Mouse (Mus musculus): ENCODE measurements at regions not wholly inside any gene's neighbourhood (a gene's known extent, or its start where the extent isn't known, plus 50 kb on each side); places are given as distances from the start of the nearest gene placed in this dataset.

DNA sequence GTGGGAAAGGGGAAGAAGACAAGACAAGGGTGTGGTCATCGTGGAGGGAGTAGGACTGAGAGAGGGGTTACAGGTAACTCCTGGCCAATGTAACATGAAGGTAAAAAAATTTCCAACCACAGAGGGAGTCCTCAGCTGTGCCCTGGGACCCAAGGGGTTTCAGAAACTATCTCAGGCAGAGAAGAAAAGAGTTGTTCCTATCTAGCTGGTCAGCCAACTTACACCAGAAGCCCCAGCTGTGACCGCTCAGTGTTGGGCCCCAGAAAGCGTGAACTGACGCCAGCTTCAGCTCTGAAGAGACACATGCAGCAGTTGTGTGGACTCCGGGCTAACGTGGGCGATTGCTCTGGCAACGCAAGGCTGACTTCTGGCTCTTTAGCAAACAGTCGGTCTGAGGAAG lies 52.2 kb downstream of the Rhob start:
- Histone ChIP-seq H3K36me3 (ENCODE audit: poor library complexity, severe bottlenecking) (no peaks in the 10 kb centered on the region), H3K9ac (no peak overlapping the region), H3K4me2 (no peak overlapping the region), H3K4me3 (no peak overlapping the region), H3K27ac (no peak overlapping the region), H3K27me3 (no peaks in the 10 kb centered on the region), H3K9me3 (replicated peaks) (no peaks in the 10 kb centered on the region), H3K4me1 (peaks cover 7% of the 10 kb centered on the region; the same call in 1 of the 2 replicates)
- ATAC-seq, result no peak
- WGBS, result 88% methylated on average over 9 of the region's 9 CpGs

DNA sequence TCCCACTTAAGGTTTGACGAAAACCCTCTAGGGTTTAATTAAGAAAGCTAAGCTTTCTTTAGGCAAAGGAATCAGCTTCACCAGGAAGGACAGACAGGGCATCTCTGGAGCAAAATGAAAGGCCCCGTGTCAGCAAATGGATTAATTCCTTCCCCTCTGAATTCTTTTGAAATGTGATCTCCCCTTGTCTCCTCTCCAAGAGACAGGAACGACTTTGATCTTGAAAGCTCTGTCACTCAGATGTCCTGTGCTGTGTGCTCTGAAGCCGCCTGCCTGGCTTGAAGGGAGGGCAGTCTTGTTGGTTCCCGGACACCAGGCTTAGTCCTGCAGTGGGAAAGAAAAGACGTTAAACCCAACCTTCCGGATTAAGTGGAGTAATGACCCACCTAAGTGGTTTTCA lies 52.8 kb downstream of the Rhob start:
- no peak for ATAC-seq
- no peaks in the 10 kb centered on the region for H3K27me3 ChIP-seq
- H3K36me3 ChIP-seq (ENCODE audit: poor library complexity, severe bottlenecking), result no peaks in the 10 kb centered on the region

DNA sequence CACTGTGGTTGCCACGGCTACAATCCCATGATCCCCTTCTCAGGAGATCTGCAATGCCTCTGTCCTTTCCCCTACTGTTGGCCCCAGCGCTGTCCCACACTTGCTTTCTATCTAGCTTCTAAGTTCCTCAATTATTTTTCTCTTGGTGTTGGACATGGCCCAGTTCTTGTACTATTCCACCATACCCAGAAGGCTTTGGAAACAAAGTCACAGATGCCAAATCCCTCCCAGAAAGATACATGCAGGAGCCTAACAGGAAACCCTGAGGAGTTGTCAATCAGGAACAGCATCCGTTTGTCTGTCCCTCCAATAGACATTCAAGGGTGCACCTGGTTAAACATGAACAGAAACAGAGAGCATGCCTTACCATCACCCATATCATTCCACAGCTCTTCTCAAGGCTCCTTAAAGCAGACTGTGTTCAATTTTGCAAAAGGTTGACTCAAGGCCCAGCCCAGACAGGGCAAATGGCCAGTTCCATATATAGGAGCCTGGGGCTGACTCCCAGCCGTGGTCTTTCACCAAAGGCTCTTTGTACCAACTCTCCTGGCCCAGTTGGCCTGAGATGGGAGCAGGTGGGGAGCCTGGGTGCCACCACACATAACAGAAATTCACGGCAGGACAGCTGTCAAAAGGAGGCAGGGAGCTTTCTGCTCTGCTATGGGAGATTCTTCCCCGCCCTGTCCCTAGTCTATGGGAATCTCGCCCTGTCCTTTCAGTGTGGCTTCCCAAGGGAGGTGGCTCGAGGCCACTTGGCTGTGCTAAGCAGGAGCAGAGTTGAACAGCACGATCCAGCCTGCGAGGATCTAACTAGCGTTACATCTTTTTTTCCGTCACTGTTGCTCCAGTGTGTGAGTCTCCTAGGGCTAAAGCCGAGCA lies 54.6 kb downstream of the Rhob start:
- H3K27ac ChIP-seq, result no peak overlapping the region
- H3K9ac ChIP-seq, result no peak overlapping the region
- H3K4me2 ChIP-seq, result no peak overlapping the region
- no peaks in the 10 kb centered on the region for H3K9me3 ChIP-seq (replicated peaks)
- no peaks in the 10 kb centered on the region for H3K36me3 ChIP-seq (ENCODE audit: poor library complexity, severe bottlenecking)
- WGBS, result 84% methylated on average over 13 of the region's 13 CpGs
- no peaks in the 10 kb centered on the region for H3K27me3 ChIP-seq
- no peak for ATAC-seq
- H3K4me3 ChIP-seq, result no peak overlapping the region
- no peaks in the 10 kb centered on the region for H3K4me1 ChIP-seq

More for the DNA sequence above, 52.8 kb downstream of the Rhob start:
- Histone ChIP-seq H3K4me1 (peaks cover 3% of the 10 kb centered on the region; the same call in 1 of the 2 replicates), H3K4me3 (no peak overlapping the region), H3K9me3 (replicated peaks) (no peaks in the 10 kb centered on the region), H3K9ac (no peak overlapping the region), H3K27ac (no peak overlapping the region), H3K4me2 (no peak overlapping the region)
- WGBS, result 9% methylated on average over 7 of the region's 7 CpGs

DNA sequence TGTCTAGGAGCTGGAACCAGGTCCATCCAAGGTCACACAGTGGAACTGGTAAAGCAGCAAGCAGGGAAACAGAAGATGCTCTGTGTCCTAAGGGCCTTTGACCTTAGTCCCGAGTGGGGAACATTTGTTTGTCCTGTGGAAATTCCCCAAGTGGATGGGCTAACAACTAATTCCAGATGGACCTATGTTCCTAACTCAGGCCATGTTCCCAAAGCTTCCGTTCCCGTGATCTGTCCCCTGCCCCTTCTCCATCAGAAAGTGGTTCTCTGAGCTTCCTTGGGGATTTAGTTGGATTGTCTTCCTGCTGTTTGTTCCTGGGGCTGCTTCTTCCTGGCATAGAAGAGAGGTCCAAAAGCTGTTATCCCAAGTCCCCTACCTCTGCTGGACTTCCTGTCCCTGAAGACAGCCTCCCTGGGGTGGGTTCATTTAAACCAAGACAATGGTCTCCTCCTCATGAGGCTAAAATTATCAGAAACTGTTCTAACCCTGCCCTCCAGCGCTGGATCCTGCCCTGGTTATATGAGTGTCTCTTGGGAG lies 55.8 kb downstream of the Rhob start:
- Histone ChIP-seq H3K9ac (no peak overlapping the region), H3K4me3 (no peak overlapping the region)
- ATAC-seq, result no peak

DNA sequence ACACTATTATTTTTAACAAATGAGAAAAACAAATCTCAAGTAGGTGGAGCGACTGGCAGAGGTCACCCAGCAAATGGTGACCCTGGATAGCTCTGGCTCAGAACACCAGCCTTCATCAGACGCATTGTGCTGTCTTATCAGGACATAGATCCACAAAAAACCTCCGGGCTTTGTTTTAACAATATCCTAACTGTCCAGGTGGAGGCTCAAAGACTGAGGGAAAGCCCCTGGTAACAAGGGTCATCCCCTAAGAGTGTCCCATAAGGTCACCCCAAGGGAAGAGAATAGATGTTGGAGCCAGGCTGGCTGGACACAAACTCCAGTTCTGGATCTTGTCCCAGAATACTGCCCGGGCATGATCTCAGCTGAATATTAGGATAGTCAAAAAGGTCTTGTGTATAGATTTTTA lies 56.6 kb downstream of the Rhob start:
- no peak for ATAC-seq
- no peak overlapping the region for H3K27ac ChIP-seq
- H3K27me3 ChIP-seq, result no peaks in the 10 kb centered on the region
- no peak overlapping the region for H3K4me3 ChIP-seq
- WGBS, result 82% methylated on average over 4 of the region's 4 CpGs
- no peak overlapping the region for H3K4me2 ChIP-seq
- no peaks in the 10 kb centered on the region for H3K4me1 ChIP-seq
- H3K9me3 ChIP-seq (replicated peaks), result no peaks in the 10 kb centered on the region
- H3K9ac ChIP-seq, result no peak overlapping the region
- no peaks in the 10 kb centered on the region for H3K36me3 ChIP-seq (ENCODE audit: poor library complexity, severe bottlenecking)

More for the DNA sequence above, 55.8 kb downstream of the Rhob start:
- Histone ChIP-seq H3K9me3 (replicated peaks) (no peaks in the 10 kb centered on the region), H3K27ac (no peak overlapping the region), H3K36me3 (ENCODE audit: poor library complexity, severe bottlenecking) (no peaks in the 10 kb centered on the region), H3K27me3 (no peaks in the 10 kb centered on the region), H3K4me1 (no peaks in the 10 kb centered on the region), H3K4me2 (no peak overlapping the region)
- WGBS, result 78% methylated on average over 4 of the region's 4 CpGs

DNA sequence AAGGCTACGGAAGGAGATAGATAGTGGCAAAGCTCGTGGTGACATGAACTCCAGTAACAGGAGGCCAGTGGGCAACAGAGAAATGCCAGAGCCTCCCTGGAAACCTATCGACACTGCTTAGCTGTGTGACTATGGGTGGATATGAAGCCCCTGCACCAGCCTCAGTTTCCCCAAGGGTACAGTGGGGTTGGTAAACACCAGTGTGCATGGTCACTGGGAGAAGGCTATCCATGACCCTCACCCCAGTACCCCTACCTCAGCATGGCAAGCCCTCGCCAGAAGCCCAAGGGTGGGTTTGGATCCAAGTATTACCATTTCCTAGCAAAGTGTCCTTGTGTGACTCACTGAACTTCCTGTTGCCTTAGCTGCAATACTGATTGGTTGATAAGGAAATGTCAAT lies 58.5 kb downstream of the Rhob start:
- ATAC-seq, result no peak
- H3K36me3 ChIP-seq (ENCODE audit: poor library complexity, severe bottlenecking), result no peaks in the 10 kb centered on the region
- no peaks in the 10 kb centered on the region for H3K9me3 ChIP-seq (replicated peaks)
- H3K27me3 ChIP-seq, result no peaks in the 10 kb centered on the region
- 94% methylated on average over 4 of the region's 4 CpGs for WGBS
- H3K27ac ChIP-seq, result no peak overlapping the region
- H3K9ac ChIP-seq, result no peak overlapping the region
- no peak overlapping the region for H3K4me2 ChIP-seq
- H3K4me3 ChIP-seq, result no peak overlapping the region
- no peaks in the 10 kb centered on the region; the same call in 1 of the 2 replicates for H3K4me1 ChIP-seq

DNA sequence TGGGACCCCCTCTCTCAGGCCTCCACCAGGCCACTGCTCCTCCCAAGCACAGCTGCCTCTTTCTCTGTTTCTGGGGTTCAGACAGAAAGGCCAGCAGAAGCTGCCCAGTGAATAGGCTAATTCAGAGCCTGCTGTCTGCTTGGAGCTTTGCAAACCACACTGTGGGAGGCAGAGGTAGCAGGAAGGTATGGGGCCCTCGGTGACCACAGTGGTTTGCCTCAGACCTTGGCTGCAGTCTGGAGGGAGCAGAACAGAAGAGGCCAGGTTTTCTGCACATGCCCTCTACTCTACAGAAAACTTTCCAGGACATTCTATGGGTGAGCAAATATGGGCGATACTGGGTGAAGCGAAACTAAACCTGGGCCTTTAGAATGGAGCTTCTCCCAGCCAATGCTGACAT lies 59.4 kb downstream of the Rhob start:
- 81% methylated on average over 3 of the region's 3 CpGs for WGBS

DNA sequence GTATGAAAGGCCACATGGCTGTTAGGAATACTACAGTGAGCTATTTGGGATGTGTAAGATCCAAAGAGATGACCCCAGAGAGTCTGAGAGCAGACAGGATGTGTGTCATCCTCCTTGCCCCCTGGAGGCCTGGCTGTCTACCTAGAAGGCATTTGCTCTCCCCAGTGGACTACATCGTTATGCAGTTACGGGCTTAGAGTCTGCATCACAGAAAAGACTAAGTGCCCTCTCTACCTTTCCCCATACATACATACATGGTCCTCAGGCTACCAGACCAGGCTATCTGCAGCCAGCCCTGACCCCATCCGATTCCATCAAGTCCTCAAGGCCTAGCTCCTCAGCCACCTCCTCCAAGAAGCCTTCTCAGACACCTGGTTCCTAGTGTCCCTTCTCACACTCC lies 59.9 kb downstream of the Rhob start:
- no peaks in the 10 kb centered on the region for H3K9me3 ChIP-seq (replicated peaks)
- WGBS, result 79% methylated on average over 3 of the region's 3 CpGs

More for the DNA sequence above, 59.4 kb downstream of the Rhob start:
- Histone ChIP-seq H3K27me3 (no peaks in the 10 kb centered on the region), H3K9me3 (replicated peaks) (no peaks in the 10 kb centered on the region), H3K4me2 (no peak overlapping the region), H3K4me3 (no peak overlapping the region), H3K36me3 (ENCODE audit: poor library complexity, severe bottlenecking) (no peaks in the 10 kb centered on the region), H3K27ac (no peak overlapping the region), H3K4me1 (no peaks in the 10 kb centered on the region; the same call in 1 of the 2 replicates), H3K9ac (no peak overlapping the region)
- no peak for ATAC-seq

DNA sequence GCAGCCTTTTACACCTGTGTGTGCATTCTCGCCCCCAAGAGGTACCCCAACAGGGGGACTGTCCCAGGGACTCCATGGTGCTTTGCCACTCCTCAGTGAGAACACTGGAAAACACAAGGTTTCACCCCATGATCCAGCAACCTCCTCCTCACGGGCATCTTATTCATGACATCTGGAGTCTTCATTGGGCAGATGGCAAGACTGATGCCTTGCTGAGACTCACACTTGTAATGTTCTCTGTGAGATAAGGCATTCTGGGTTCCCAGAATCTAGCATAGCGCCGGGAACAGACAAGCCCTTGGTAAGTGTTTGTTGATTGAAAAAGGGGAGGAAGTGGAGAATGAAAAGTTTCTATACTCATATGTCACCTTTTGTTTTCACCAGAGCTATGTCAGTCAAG lies 60.3 kb downstream of the Rhob start:
- H3K27ac ChIP-seq, result no peak overlapping the region
- H3K27me3 ChIP-seq, result no peaks in the 10 kb centered on the region
- no peak overlapping the region for H3K4me2 ChIP-seq
- H3K36me3 ChIP-seq (ENCODE audit: poor library complexity, severe bottlenecking), result no peaks in the 10 kb centered on the region
- H3K4me3 ChIP-seq, result no peak overlapping the region
- H3K9me3 ChIP-seq (replicated peaks), result no peaks in the 10 kb centered on the region
- no peak overlapping the region for H3K9ac ChIP-seq
- no peaks in the 10 kb centered on the region; the same call in 1 of the 2 replicates for H3K4me1 ChIP-seq
- WGBS, result 72% methylated on average over 4 of the region's 4 CpGs
- no peak for ATAC-seq

More for the DNA sequence above, 59.9 kb downstream of the Rhob start:
- Histone ChIP-seq H3K4me1 (no peaks in the 10 kb centered on the region; the same call in 1 of the 2 replicates), H3K4me2 (no peak overlapping the region), H3K27me3 (no peaks in the 10 kb centered on the region), H3K27ac (no peak overlapping the region), H3K36me3 (ENCODE audit: poor library complexity, severe bottlenecking) (no peaks in the 10 kb centered on the region), H3K4me3 (no peak overlapping the region), H3K9ac (no peak overlapping the region)
- ATAC-seq, result no peak

DNA sequence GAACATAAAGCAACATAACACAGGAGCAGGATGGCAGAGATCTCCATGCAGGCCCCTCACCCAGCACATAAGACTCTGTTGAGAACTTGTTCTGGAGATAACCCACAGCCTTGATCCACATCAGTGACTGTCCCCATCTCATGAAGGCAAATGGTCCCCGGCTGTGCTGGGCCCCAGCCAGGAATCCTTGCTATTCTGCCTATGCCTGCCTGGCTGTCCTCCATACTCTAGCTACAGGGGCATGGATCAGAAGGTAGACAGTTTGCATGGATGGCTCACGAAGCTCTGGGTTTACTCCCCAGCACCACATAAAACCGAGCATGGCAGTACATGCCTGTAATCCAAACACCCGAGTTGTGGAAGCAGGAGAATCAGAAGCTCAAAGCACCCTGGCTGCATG lies 61.2 kb downstream of the Rhob start:
- no peak overlapping the region for H3K4me3 ChIP-seq
- H3K27ac ChIP-seq, result no peak overlapping the region
- WGBS, result 86% methylated on average over 4 of the region's 4 CpGs
- H3K27me3 ChIP-seq, result no peaks in the 10 kb centered on the region
- H3K36me3 ChIP-seq (ENCODE audit: poor library complexity, severe bottlenecking), result no peaks in the 10 kb centered on the region
- H3K9ac ChIP-seq, result no peak overlapping the region
- H3K4me1 ChIP-seq, result no peaks in the 10 kb centered on the region; the same call in 1 of the 2 replicates
- no peak overlapping the region for H3K4me2 ChIP-seq
- no peaks in the 10 kb centered on the region for H3K9me3 ChIP-seq (replicated peaks)
- ATAC-seq, result no peak

DNA sequence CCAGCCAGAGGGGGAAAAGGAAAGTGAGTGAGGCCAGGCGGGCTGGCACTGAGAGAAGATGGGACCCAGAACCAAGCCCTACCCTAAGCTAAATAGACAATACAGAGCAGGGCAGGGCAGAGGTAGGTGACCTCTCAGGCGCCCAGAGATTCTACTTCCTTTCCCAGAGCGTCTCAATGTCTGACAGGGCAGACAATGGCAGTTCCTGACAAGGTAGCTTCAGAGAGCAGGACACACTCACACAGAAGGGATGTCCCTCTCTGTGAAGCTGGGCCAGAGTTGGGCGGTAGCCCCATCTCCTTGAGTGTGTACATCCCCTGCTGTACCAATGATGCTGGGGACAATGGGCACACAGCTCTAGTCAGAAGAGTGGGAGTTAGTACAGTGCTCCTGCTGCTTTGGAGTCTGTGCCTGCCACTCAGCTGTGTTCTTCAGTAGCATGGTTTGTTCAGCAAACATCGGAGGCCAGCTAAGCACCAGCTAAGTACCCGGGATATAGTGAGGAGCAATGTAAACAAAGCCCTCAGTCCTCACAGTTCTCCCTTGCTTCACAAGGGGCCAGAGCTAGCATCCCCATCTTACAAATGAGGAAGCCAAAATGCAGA lies 62.7 kb downstream of the Rhob start:
- no peaks in the 10 kb centered on the region for H3K27me3 ChIP-seq
- WGBS, result 65% methylated on average over 6 of the region's 6 CpGs
- no peak overlapping the region for H3K9ac ChIP-seq
- H3K4me3 ChIP-seq, result no peak overlapping the region
- no peaks in the 10 kb centered on the region for H3K9me3 ChIP-seq (replicated peaks)
- H3K36me3 ChIP-seq (ENCODE audit: poor library complexity, severe bottlenecking), result no peaks in the 10 kb centered on the region
- H3K4me2 ChIP-seq, result no peak overlapping the region
- H3K4me1 ChIP-seq, result peaks cover 8% of the 10 kb centered on the region
- no peak overlapping the region for H3K27ac ChIP-seq
- no peak for ATAC-seq

DNA sequence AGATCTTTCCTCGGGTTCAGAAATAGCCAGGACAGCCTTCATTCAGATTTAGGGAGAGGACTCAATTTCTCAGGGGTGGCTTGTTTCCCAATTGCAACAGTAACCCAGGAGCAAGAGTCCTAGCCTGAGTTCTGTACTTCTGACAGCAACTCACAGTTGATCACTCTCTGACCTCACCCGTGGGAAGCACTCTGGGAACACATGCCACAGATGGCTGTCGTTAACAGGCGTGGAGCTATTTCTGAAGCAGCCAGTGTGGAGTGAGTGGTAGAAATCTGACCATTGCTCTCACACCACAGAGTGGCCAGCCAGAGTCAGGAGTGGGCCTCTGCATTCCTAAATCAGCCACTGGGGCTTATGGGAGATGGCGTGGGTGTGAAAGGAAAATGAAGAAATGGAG lies 63.3 kb downstream of the Rhob start:
- no peak overlapping the region for H3K4me2 ChIP-seq
- H3K36me3 ChIP-seq (ENCODE audit: poor library complexity, severe bottlenecking), result no peaks in the 10 kb centered on the region
- 70% methylated on average over 5 of the region's 5 CpGs for WGBS
- no peak overlapping the region for H3K27ac ChIP-seq
- H3K4me3 ChIP-seq, result no peak overlapping the region
- peaks cover 13% of the 10 kb centered on the region for H3K4me1 ChIP-seq
- no peak overlapping the region for H3K9ac ChIP-seq
- no peak for ATAC-seq
- no peaks in the 10 kb centered on the region for H3K27me3 ChIP-seq
- no peaks in the 10 kb centered on the region for H3K9me3 ChIP-seq (replicated peaks)

Measured in forebrain, embryonic 13.5 days (tissue).